Mouse (Mus musculus): ENCODE results near the gene Myof.

The Myof gene

GRCm38 (mm10) chr19:38042261-38042722 is 1.1 kb downstream of the Myof start:
- peak; percentile 45 for DNase-seq (ENCODE audit: low read depth, low spot score)

- peak; percentile 41 for DNase-seq (ENCODE audit: low read depth, low spot score)
Measured at GRCm38 (mm10) chr19:38038267-38038666, 5.1 kb downstream of the Myof start.

- DNase-seq (ENCODE audit: low read depth, low spot score): no peak
Measured at GRCm38 (mm10) chr19:38035766-38036165, 7.6 kb downstream of the Myof start.

GRCm38 (mm10) chr19:38034696-38035095 is 8.7 kb downstream of the Myof start:
- DNase-seq (ENCODE audit: low read depth, low spot score): no peak

- no peak for DNase-seq (ENCODE audit: low read depth, low spot score)
Measured at GRCm38 (mm10) chr19:38033735-38034057, 9.7 kb downstream of the Myof start.

- DNase-seq (ENCODE audit: low read depth, low spot score): peak; percentile 37
Measured at GRCm38 (mm10) chr19:38032993-38033734, 10.2 kb downstream of the Myof start.

- DNase-seq (ENCODE audit: low read depth, low spot score): no peak
Measured at GRCm38 (mm10) chr19:38031144-38031543, 12.2 kb downstream of the Myof start.

- DNase-seq (ENCODE audit: low read depth, low spot score): peak; percentile 64
Measured at GRCm38 (mm10) chr19:38030673-38031137, 12.7 kb downstream of the Myof start.

GRCm38 (mm10) chr19:38029871-38030270 is 13.5 kb downstream of the Myof start:
- DNase-seq (ENCODE audit: low read depth, low spot score): no peak

GRCm38 (mm10) chr19:38029292-38029691 is 14.1 kb downstream of the Myof start:
- DNase-seq (ENCODE audit: low read depth, low spot score): no peak

- no peak for DNase-seq (ENCODE audit: low read depth, low spot score)
Measured at GRCm38 (mm10) chr19:38027881-38028521, 15.4 kb downstream of the Myof start.

GRCm38 (mm10) chr19:38027389-38027788 is 16.0 kb downstream of the Myof start:
- no peak for DNase-seq (ENCODE audit: low read depth, low spot score)

GRCm38 (mm10) chr19:38026211-38026624 is 17.2 kb downstream of the Myof start:
- peak; percentile 41 for DNase-seq (ENCODE audit: low read depth, low spot score)

- DNase-seq (ENCODE audit: low read depth, low spot score): peak; percentile 78
Measured at GRCm38 (mm10) chr19:38025254-38026041, 17.9 kb downstream of the Myof start.

- no peak for DNase-seq (ENCODE audit: low read depth, low spot score)
Measured at GRCm38 (mm10) chr19:38023603-38024002, 19.8 kb downstream of the Myof start.

- no peak for DNase-seq (ENCODE audit: low read depth, low spot score)
Measured at GRCm38 (mm10) chr19:38022710-38023109, 20.7 kb downstream of the Myof start.

- DNase-seq (ENCODE audit: low read depth, low spot score): no peak
Measured at GRCm38 (mm10) chr19:38015873-38016254, 27.5 kb downstream of the Myof start.

- peak; percentile 85 for DNase-seq (ENCODE audit: low read depth, low spot score)
Measured at GRCm38 (mm10) chr19:38015180-38015872, 28.1 kb downstream of the Myof start.

- DNase-seq (ENCODE audit: low read depth, low spot score): no peak
Measured at GRCm38 (mm10) chr19:38014443-38014842, 28.9 kb downstream of the Myof start.

- no peak for DNase-seq (ENCODE audit: low read depth, low spot score)
Measured at GRCm38 (mm10) chr19:38011379-38011778, 32.0 kb downstream of the Myof start.

- DNase-seq (ENCODE audit: low read depth, low spot score): no peak
Measured at GRCm38 (mm10) chr19:38004809-38005380, 38.5 kb downstream of the Myof start.

Measured in R1 (cell line).